Mouse (Mus musculus) neural tube, embryonic 13.5 days (tissue): ENCODE data around the gene Olfr38. TPM values are rescaled to one million over a fixed set of nuclear protein-coding genes. Genes with fewer than 3 reads are reported as not detected.

ENCODE experiments used
- ATAC-seq: fragments of 200-750 bp; cut with Nextera tagmentation; 2 replicates; pipeline ENCODE4 v1.8.0; 2017; ENCODE audit warnings: low read depth, mild to moderate bottlenecking, moderate TSS enrichment, moderate library complexity
- H3K27ac ChIP-seq: fragments of 300-500 bp; sonication (generic); replicated peaks from 2 replicates; pipeline ENCODE4 v1.5.1; 2015; ENCODE audit warnings: moderate library complexity, mild to moderate bottlenecking, inconsistent platforms
- H3K27me3 ChIP-seq: fragments of 300-500 bp; sonication (generic); 2 replicates; pipeline ENCODE4 v1.6.1; 2015; ENCODE audit warnings: mild to moderate bottlenecking, inconsistent platforms
- H3K36me3 ChIP-seq: fragments of 300-500 bp; sonication (generic); 2 replicates; pipeline ENCODE4 v1.6.1; 2015; ENCODE audit warnings: mild to moderate bottlenecking, inconsistent platforms
- H3K4me1 ChIP-seq: fragments of 300-500 bp; sonication (generic); replicated peaks from 2 replicates; pipeline ENCODE4 v1.6.1; 2015; ENCODE audit warnings: inconsistent platforms
- H3K4me2 ChIP-seq: fragments of 300-500 bp; sonication (generic); 2 replicates; pipeline ENCODE4 v1.6.1; 2015; ENCODE audit warnings: inconsistent platforms, mild to moderate bottlenecking, moderate library complexity
- H3K4me3 ChIP-seq: fragments of 300-500 bp; sonication (generic); 2 replicates; pipeline ENCODE4 v1.5.1; 2015; ENCODE audit warnings: mild to moderate bottlenecking, inconsistent platforms
- H3K9ac ChIP-seq: fragments of 300-500 bp; sonication (generic); 2 replicates; pipeline ENCODE4 v1.6.1; 2015; ENCODE audit warnings: moderate library complexity, mild to moderate bottlenecking, inconsistent platforms
- H3K9me3 ChIP-seq: fragments of 300-500 bp; sonication (generic); 2 replicates; pipeline ENCODE4 v1.6.1; 2016; ENCODE audit warnings: inconsistent platforms
- whole genome bisulfite sequencing: fragments of 180-500 bp; shearing (Covaris S2); methylation state at CpG from one replicate; pipeline ENCODE4 v1.1.7; 2015; 5-methylcytosine and 5-hydroxymethylcytosine counted together
- polyA plus RNA-seq: library from polyadenylated mRNA; unstranded; fragments of >200 nt; fragmentation: Nextera tagmentation; extraction: Ambion mirVana; gene quantifications from 2 replicates; pipeline ENCODE4 v1.2.1, GENCODE M21; 2015

Gene Olfr38
- polyA plus RNA-seq, result not detected in 2 replicates

- no peaks in the 10 kb centered on the region for H3K36me3 ChIP-seq
- no peak within 1 kb of the TSS for H3K27ac ChIP-seq
- no peaks in the 10 kb centered on the region for H3K9me3 ChIP-seq
- ATAC-seq, result no peak
- H3K27me3 ChIP-seq, result no peaks in the 10 kb centered on the region
- H3K9ac ChIP-seq, result no peak within 1 kb of the TSS
- no peak within 1 kb of the TSS for H3K4me2 ChIP-seq
- H3K4me1 ChIP-seq, result no peaks in the 10 kb centered on the region
- no peak within 1 kb of the TSS for H3K4me3 ChIP-seq
- 60% methylated on average over 1 of the region's 1 CpGs for WGBS
Observed at GRCm38 (mm10) chr6:42756104-42756503, at the start of gene Olfr38. TSS of gene Olfr38 (plus strand) at chr6:42756404.

GRCm38 (mm10) chr6:42709291-42710211 is 46.7 kb upstream of the Olfr38 start, which contains the start of gene Tcaf1:
TSS of gene Tcaf1 (minus strand) at chr6:42710088.
- Histone ChIP-seq H3K9ac (peak within 1 kb of the TSS; percentile 96), H3K4me2 (peak within 1 kb of the TSS; percentile 73), H3K9me3 (no peaks in the 10 kb centered on the region), H3K4me3 (peak within 1 kb of the TSS; percentile 84), H3K4me1 (peaks cover 29% of the 10 kb centered on the region), H3K27me3 (no peaks in the 10 kb centered on the region), H3K36me3 (no peaks in the 10 kb centered on the region), H3K27ac (peak within 1 kb of the TSS; percentile 98)
- under 1% methylated on average over 28 of the region's 28 CpGs for WGBS
- ATAC-seq, result peak; percentile 100

GRCm38 (mm10) chr6:42714668-42715067 is 41.5 kb upstream of the Olfr38 start:
- H3K4me2 ChIP-seq, result no peak overlapping the region
- H3K36me3 ChIP-seq, result no peaks in the 10 kb centered on the region
- no peaks in the 10 kb centered on the region for H3K9me3 ChIP-seq
- H3K4me1 ChIP-seq, result no peaks in the 10 kb centered on the region
- no peaks in the 10 kb centered on the region for H3K27me3 ChIP-seq
- no peak overlapping the region for H3K4me3 ChIP-seq
- 78% methylated on average over 8 of the region's 8 CpGs for WGBS
- no peak overlapping the region for H3K9ac ChIP-seq
- H3K27ac ChIP-seq, result no peak overlapping the region
- no peak for ATAC-seq

GRCm38 (mm10) chr6:42717973-42718372 is 38.2 kb upstream of the Olfr38 start:
- Histone ChIP-seq H3K4me3 (no peak overlapping the region), H3K27me3 (no peaks in the 10 kb centered on the region), H3K27ac (no peak overlapping the region), H3K36me3 (no peaks in the 10 kb centered on the region), H3K4me1 (no peaks in the 10 kb centered on the region), H3K4me2 (no peak overlapping the region), H3K9me3 (no peaks in the 10 kb centered on the region), H3K9ac (no peak overlapping the region)
- ATAC-seq, result no peak

GRCm38 (mm10) chr6:42739071-42739470 is 17.1 kb upstream of the Olfr38 start, which contains the start of gene Olfr453:
TSS of gene Olfr453 (plus strand) at chr6:42739371.
- 91% methylated on average over 1 of the region's 1 CpGs for WGBS
- no peak for ATAC-seq

GRCm38 (mm10) chr6:42742303-42742702 is 13.9 kb upstream of the Olfr38 start:
- Histone ChIP-seq H3K27ac (no peak overlapping the region), H3K9ac (no peak overlapping the region), H3K4me1 (no peaks in the 10 kb centered on the region), H3K27me3 (no peaks in the 10 kb centered on the region), H3K9me3 (no peaks in the 10 kb centered on the region), H3K4me3 (no peak overlapping the region), H3K4me2 (no peak overlapping the region), H3K36me3 (no peaks in the 10 kb centered on the region)
- ATAC-seq, result no peak
- WGBS, result 87% methylated on average over 5 of the region's 5 CpGs

More at GRCm38 (mm10) chr6:42739071-42739470, 17.1 kb upstream of the Olfr38 start, which contains the start of gene Olfr453:
- H3K27me3 ChIP-seq, result no peaks in the 10 kb centered on the region
- H3K4me1 ChIP-seq, result no peaks in the 10 kb centered on the region
- H3K27ac ChIP-seq, result no peak within 1 kb of the TSS
- no peak within 1 kb of the TSS for H3K4me3 ChIP-seq
- no peak within 1 kb of the TSS for H3K9ac ChIP-seq
- no peaks in the 10 kb centered on the region for H3K9me3 ChIP-seq
- H3K4me2 ChIP-seq, result no peak within 1 kb of the TSS
- no peaks in the 10 kb centered on the region for H3K36me3 ChIP-seq

GRCm38 (mm10) chr6:42747846-42748245 is 8.4 kb upstream of the Olfr38 start:
- H3K9me3 ChIP-seq, result no peaks in the 10 kb centered on the region
- no peak overlapping the region for H3K4me3 ChIP-seq
- H3K27me3 ChIP-seq, result no peaks in the 10 kb centered on the region
- no peak overlapping the region for H3K9ac ChIP-seq
- no peak overlapping the region for H3K4me2 ChIP-seq
- ATAC-seq, result no peak
- no peaks in the 10 kb centered on the region for H3K36me3 ChIP-seq
- H3K4me1 ChIP-seq, result no peaks in the 10 kb centered on the region
- no peak overlapping the region for H3K27ac ChIP-seq

GRCm38 (mm10) chr6:42777066-42777465 is 20.9 kb downstream of the Olfr38 start:
- Histone ChIP-seq H3K9me3 (no peaks in the 10 kb centered on the region), H3K27me3 (no peaks in the 10 kb centered on the region), H3K36me3 (no peaks in the 10 kb centered on the region), H3K27ac (no peak overlapping the region), H3K4me1 (no peaks in the 10 kb centered on the region), H3K4me3 (no peak overlapping the region), H3K4me2 (no peak overlapping the region), H3K9ac (no peak overlapping the region)
- no peak for ATAC-seq
- 95% methylated on average over 1 of the region's 1 CpGs for WGBS

GRCm38 (mm10) chr6:42784793-42785192 is 28.6 kb downstream of the Olfr38 start, which contains the start of gene Olfr452:
TSS of gene Olfr452 (plus strand) at chr6:42785093.
- Histone ChIP-seq H3K4me1 (no peaks in the 10 kb centered on the region), H3K27me3 (no peaks in the 10 kb centered on the region), H3K27ac (no peak within 1 kb of the TSS), H3K4me2 (no peak within 1 kb of the TSS), H3K9me3 (no peaks in the 10 kb centered on the region), H3K9ac (no peak within 1 kb of the TSS), H3K4me3 (no peak within 1 kb of the TSS), H3K36me3 (no peaks in the 10 kb centered on the region)
- no peak for ATAC-seq

- H3K36me3 ChIP-seq, result no peaks in the 10 kb centered on the region
- H3K4me1 ChIP-seq, result no peaks in the 10 kb centered on the region
- H3K9me3 ChIP-seq, result no peaks in the 10 kb centered on the region
- H3K27ac ChIP-seq, result no peak overlapping the region
- H3K27me3 ChIP-seq, result no peaks in the 10 kb centered on the region
- H3K9ac ChIP-seq, result no peak overlapping the region
- no peak overlapping the region for H3K4me2 ChIP-seq
- ATAC-seq, result no peak
- no peak overlapping the region for H3K4me3 ChIP-seq
- 57% methylated on average over 4 of the region's 4 CpGs for WGBS
Observed at GRCm38 (mm10) chr6:42790247-42790948, 34.2 kb downstream of the Olfr38 start.

GRCm38 (mm10) chr6:42790949-42791556 is 34.8 kb downstream of the Olfr38 start:
- H3K4me3 ChIP-seq, result no peak overlapping the region
- no peaks in the 10 kb centered on the region for H3K4me1 ChIP-seq
- no peaks in the 10 kb centered on the region for H3K36me3 ChIP-seq
- H3K27me3 ChIP-seq, result no peaks in the 10 kb centered on the region
- ATAC-seq, result no peak
- no peaks in the 10 kb centered on the region for H3K9me3 ChIP-seq
- no peak overlapping the region for H3K9ac ChIP-seq
- H3K4me2 ChIP-seq, result no peak overlapping the region
- 73% methylated on average over 9 of the region's 9 CpGs for WGBS
- no peak overlapping the region for H3K27ac ChIP-seq

GRCm38 (mm10) chr6:42794982-42795381 is 38.8 kb downstream of the Olfr38 start:
- Histone ChIP-seq H3K4me2 (no peak overlapping the region), H3K27me3 (no peaks in the 10 kb centered on the region), H3K27ac (no peak overlapping the region), H3K4me1 (no peaks in the 10 kb centered on the region), H3K9ac (no peak overlapping the region), H3K9me3 (no peaks in the 10 kb centered on the region), H3K36me3 (no peaks in the 10 kb centered on the region), H3K4me3 (no peak overlapping the region)
- WGBS, result 88% methylated on average over 3 of the region's 3 CpGs
- no peak for ATAC-seq
